Mouse (Mus musculus) neural tube, embryonic 15.5 days (tissue): ENCODE data around the gene Hsd11b2. TPM values are rescaled to one million over a fixed set of nuclear protein-coding genes. Genes with fewer than 3 reads are reported as not detected.
A peak's percentile ranks its signal among the peaks of the same experiment; 100 is the strongest.
"Not testable (repeated sequence)": the region's sequence is repeated elsewhere in the genome, so short reads cannot be mapped to it uniquely, and the experiment has no call there.

Experiments
- ATAC-seq: fragments of 200-750 bp; cut with Nextera tagmentation; 2 replicates; pipeline ENCODE4 v1.8.0; 2017; ENCODE audit warnings: mild to moderate bottlenecking, moderate TSS enrichment, moderate library complexity; ENCODE audit not compliant: low FRiP score
- H3K27ac ChIP-seq: fragments of 300-500 bp; sonication (generic); replicated peaks from 2 replicates; pipeline ENCODE4 v1.5.1; 2015; ENCODE audit warnings: mild to moderate bottlenecking, inconsistent platforms
- H3K27me3 ChIP-seq: fragments of 300-500 bp; sonication (generic); replicated peaks from 2 replicates; pipeline ENCODE4 v1.6.1; 2015; ENCODE audit warnings: inconsistent platforms
- H3K36me3 ChIP-seq: fragments of 300-500 bp; sonication (generic); 2 replicates; pipeline ENCODE4 v1.6.1; 2015; ENCODE audit warnings: inconsistent platforms
- H3K4me1 ChIP-seq: fragments of 300-500 bp; sonication (generic); 2 replicates; pipeline ENCODE4 v1.6.1; 2015; ENCODE audit warnings: inconsistent platforms
- H3K4me2 ChIP-seq: fragments of 300-500 bp; sonication (generic); 2 replicates; pipeline ENCODE4 v1.6.1; 2015; ENCODE audit warnings: inconsistent platforms, mild to moderate bottlenecking, moderate library complexity
- H3K4me3 ChIP-seq: fragments of 300-500 bp; sonication (generic); replicated peaks from 2 replicates; pipeline ENCODE4 v1.5.1; 2015; ENCODE audit warnings: mild to moderate bottlenecking, inconsistent platforms
- H3K9ac ChIP-seq: fragments of 300-500 bp; sonication (generic); replicated peaks from 2 replicates; pipeline ENCODE4 v1.6.1; 2015; ENCODE audit warnings: mild to moderate bottlenecking, inconsistent platforms
- H3K9me3 ChIP-seq: fragments of 300-500 bp; sonication (generic); replicated peaks from 2 replicates; pipeline ENCODE4 v1.6.1; 2016; ENCODE audit warnings: inconsistent platforms
- WGBS: fragments of 180-500 bp; shearing (Covaris S2); methylation state at CpG from one replicate; pipeline ENCODE4 v1.1.7; 2015; ENCODE audit warnings: mixed read lengths; 5-methylcytosine and 5-hydroxymethylcytosine counted together
- polyA plus RNA-seq: library from polyadenylated mRNA; unstranded; fragments of >200 nt; fragmentation: Nextera tagmentation; extraction: Ambion mirVana; gene quantifications from 2 replicates; pipeline ENCODE4 v1.2.1, GENCODE M21; 2015

Gene Hsd11b2
- polyA plus RNA-seq, 1 experiment from 2014 or later, result 1.1 TPM

- 0 out of 2 replicates have a peak, but pooled peaks cover 3% of the 10 kb centered on the region for H3K36me3 ChIP-seq
- H3K27ac ChIP-seq, result no peak overlapping the region
- peaks cover 20% of the 10 kb centered on the region for H3K4me1 ChIP-seq
- ATAC-seq, result no peak
- 83% methylated on average over 6 of the region's 6 CpGs for WGBS
- H3K9me3 ChIP-seq, result no peaks in the 10 kb centered on the region
- no peak overlapping the region for H3K4me3 ChIP-seq
- no peak overlapping the region for H3K4me2 ChIP-seq
- H3K9ac ChIP-seq, result no peak overlapping the region
- no peaks in the 10 kb centered on the region for H3K27me3 ChIP-seq
These were observed 28.1 kb downstream of the Hsd11b2 start for GRCm38 (mm10) chr8:105546384-105547350.

GRCm38 (mm10) chr8:105549506-105549905 is 31.0 kb downstream of the Hsd11b2 start:
- Histone ChIP-seq H3K9me3 (no peaks in the 10 kb centered on the region), H3K4me2 (no peak overlapping the region), H3K27ac (no peak overlapping the region), H3K36me3 (no peaks in the 10 kb centered on the region), H3K4me3 (no peak overlapping the region), H3K27me3 (no peaks in the 10 kb centered on the region), H3K4me1 (peaks cover 8% of the 10 kb centered on the region), H3K9ac (no peak overlapping the region)
- 94% methylated on average over 1 of the region's 1 CpGs for WGBS
- no peak for ATAC-seq

- no peaks in the 10 kb centered on the region for H3K27me3 ChIP-seq
- no peaks in the 10 kb centered on the region for H3K36me3 ChIP-seq
- H3K9ac ChIP-seq, result no peak overlapping the region
- 77% methylated on average over 2 of the region's 2 CpGs for WGBS
- H3K9me3 ChIP-seq, result no peaks in the 10 kb centered on the region
- peaks cover 2% of the 10 kb centered on the region for H3K4me1 ChIP-seq
- no peak overlapping the region for H3K4me2 ChIP-seq
- H3K27ac ChIP-seq, result no peak overlapping the region
- H3K4me3 ChIP-seq, result no peak overlapping the region
- no peak for ATAC-seq
These were observed 31.5 kb downstream of the Hsd11b2 start for GRCm38 (mm10) chr8:105550083-105550482.

GRCm38 (mm10) chr8:105552032-105552431 is 33.5 kb downstream of the Hsd11b2 start:
- Histone ChIP-seq H3K4me1 (no peaks in the 10 kb centered on the region), H3K4me3 (no peak overlapping the region), H3K9ac (no peak overlapping the region), H3K9me3 (no peaks in the 10 kb centered on the region), H3K27me3 (no peaks in the 10 kb centered on the region), H3K36me3 (no peaks in the 10 kb centered on the region), H3K27ac (no peak overlapping the region), H3K4me2 (no peak overlapping the region)
- 94% methylated on average over 2 of the region's 2 CpGs for WGBS
- ATAC-seq, result no peak

GRCm38 (mm10) chr8:105552824-105553223 is 34.3 kb downstream of the Hsd11b2 start:
- Histone ChIP-seq H3K4me2 (no peak overlapping the region), H3K27ac (no peak overlapping the region), H3K36me3 (no peaks in the 10 kb centered on the region), H3K4me3 (no peak overlapping the region), H3K27me3 (no peaks in the 10 kb centered on the region), H3K4me1 (no peaks in the 10 kb centered on the region), H3K9me3 (no peaks in the 10 kb centered on the region), H3K9ac (no peak overlapping the region)
- 71% methylated on average over 1 of the region's 1 CpGs for WGBS
- no peak for ATAC-seq

- H3K9ac ChIP-seq, result no peak overlapping the region
- H3K9me3 ChIP-seq, result no peaks in the 10 kb centered on the region
- H3K27me3 ChIP-seq, result no peaks in the 10 kb centered on the region
- ATAC-seq, result no peak
- H3K4me1 ChIP-seq, result no peaks in the 10 kb centered on the region
- H3K4me3 ChIP-seq, result no peak overlapping the region
- H3K4me2 ChIP-seq, result no peak overlapping the region
- no peaks in the 10 kb centered on the region for H3K36me3 ChIP-seq
- H3K27ac ChIP-seq, result no peak overlapping the region
These were observed 35.5 kb downstream of the Hsd11b2 start for GRCm38 (mm10) chr8:105554087-105554486.

GRCm38 (mm10) chr8:105555230-105555629 is 36.7 kb downstream of the Hsd11b2 start:
- Histone ChIP-seq H3K27me3 (no peaks in the 10 kb centered on the region), H3K4me1 (0 out of 2 replicates have a peak, but pooled peaks cover 2% of the 10 kb centered on the region), H3K9me3 (no peaks in the 10 kb centered on the region), H3K9ac (no peak overlapping the region), H3K4me3 (no peak overlapping the region), H3K27ac (no peak overlapping the region), H3K36me3 (no peaks in the 10 kb centered on the region), H3K4me2 (no peak overlapping the region)
- 0 out of 2 replicates have a peak, but pooled peaks have one; percentile 16 for ATAC-seq
- 44% methylated on average over 3 of the region's 3 CpGs for whole genome bisulfite sequencing

GRCm38 (mm10) chr8:105562863-105563262 is 44.3 kb downstream of the Hsd11b2 start:
- Histone ChIP-seq H3K36me3 (0 out of 2 replicates have a peak, but pooled peaks cover 4% of the 10 kb centered on the region), H3K27ac (no peak overlapping the region), H3K9me3 (no peaks in the 10 kb centered on the region), H3K27me3 (no peaks in the 10 kb centered on the region), H3K4me3 (no peak overlapping the region), H3K9ac (no peak overlapping the region), H3K4me1 (peaks cover 54% of the 10 kb centered on the region), H3K4me2 (no peak overlapping the region)
- WGBS, result 78% methylated on average over 3 of the region's 3 CpGs
- ATAC-seq, result no peak

- H3K4me1 ChIP-seq, result peaks cover 54% of the 10 kb centered on the region
- H3K27me3 ChIP-seq, result no peaks in the 10 kb centered on the region
- no peak overlapping the region for H3K9ac ChIP-seq
- no peaks in the 10 kb centered on the region for H3K9me3 ChIP-seq
- H3K4me3 ChIP-seq, result no peak overlapping the region
- no peak overlapping the region; the same call in 1 of the 2 replicates for H3K4me2 ChIP-seq
- 88% methylated on average over 1 of the region's 1 CpGs for WGBS
- 0 out of 2 replicates have a peak, but pooled peaks cover 4% of the 10 kb centered on the region for H3K36me3 ChIP-seq
- no peak overlapping the region for H3K27ac ChIP-seq
- no peak for ATAC-seq
These were observed 45.3 kb downstream of the Hsd11b2 start for GRCm38 (mm10) chr8:105563871-105564270.

GRCm38 (mm10) chr8:105564573-105565229 is 46.1 kb downstream of the Hsd11b2 start:
- H3K9me3 ChIP-seq, H3K36me3 ChIP-seq, ATAC-seq, H3K27me3 ChIP-seq: not testable (repeated sequence)
- peak overlapping the region; percentile 89 for H3K4me3 ChIP-seq
- peak overlapping the region; percentile 84 for H3K4me2 ChIP-seq
- H3K9ac ChIP-seq, result peak overlapping the region; percentile 91
- H3K4me1 ChIP-seq, result peaks cover 54% of the 10 kb centered on the region
- 80% methylated on average over 9 of the region's 9 CpGs for WGBS
- peak overlapping the region; percentile 92 for H3K27ac ChIP-seq

GRCm38 (mm10) chr8:105565401-105565881 is 46.9 kb downstream of the Hsd11b2 start:
- peak; percentile 77 for ATAC-seq
- Histone ChIP-seq H3K36me3 (0 out of 2 replicates have a peak, but pooled peaks cover 4% of the 10 kb centered on the region), H3K27me3 (no peaks in the 10 kb centered on the region), H3K4me1 (peaks cover 52% of the 10 kb centered on the region), H3K27ac (peak overlapping the region; percentile 92), H3K4me2 (peak overlapping the region; percentile 84), H3K9ac (peak overlapping the region; percentile 91), H3K4me3 (peak overlapping the region; percentile 89), H3K9me3 (no peaks in the 10 kb centered on the region)
- under 1% methylated on average over 31 of the region's 31 CpGs for WGBS
